Mouse (Mus musculus) spleen, adult 2 months (tissue): ENCODE data around the gene Syt1.

Source experiments
- CTCF ChIP-seq: fragments of 200-500 bp; IDR thresholded peaks from 2 replicates; pipeline ENCODE4 v1.5.1; 2011; ENCODE audit warnings: mild to moderate bottlenecking, inconsistent platforms; ENCODE audit not compliant: insufficient read depth, insufficient read length, insufficient replicate concordance; ENCODE audit errors: extremely low read depth
- POLR2A ChIP-seq: fragments of 200-500 bp; IDR thresholded peaks from 2 replicates; pipeline ENCODE4 v1.6.1; 2011; ENCODE audit warnings: low read depth, low read length, inconsistent platforms

GRCm38 (mm10) chr10:108753304-108753703 lies 257.5 kb downstream of the Syt1 start:
- TF ChIP-seq POLR2A: no peak
- TF ChIP-seq CTCF: no peak
